Comparison of ENCODE assay signal across 7 mouse cellular contexts in genomic region chr17:55892406-55892955, GRCm38 (mm10). TPM values are rescaled to one million over a fixed set of nuclear protein-coding genes. Genes with fewer than 3 reads are reported as not detected.
DNase-seq lines count a peak whose midpoint lies in the region; ATAC-seq lines count a peak whose summit lies in the region.
"Not testable (repeated sequence)": the region's sequence is repeated elsewhere in the genome, so short reads cannot be mapped to it uniquely, and the experiment has no call there.

No protein-coding gene starts in this region.

- not testable (repeated sequence) for ATAC-seq in embryonic facial prominence, embryonic 12.5 days (ENCODE audit: insufficient number of reproducible peaks, insufficient read depth, low FRiP score, low TSS enrichment); heart, embryonic 11.5 days (replicated peaks; ENCODE audit: insufficient number of reproducible peaks, low FRiP score, low TSS enrichment); intestine, embryonic 14.5 days (replicated peaks; ENCODE audit: low FRiP score, low TSS enrichment, low read depth); limb, embryonic 11.5 days (ENCODE audit: insufficient number of reproducible peaks, low FRiP score, low TSS enrichment, low read depth)

- DNase-seq in adipocyte (ENCODE audit: low spot score), result peak; percentile 39
- DNase-seq in intestine, embryonic 14.5 days (ENCODE audit: low spot score); limb, embryonic 11.5 days (ENCODE audit: low spot score): not testable (repeated sequence)
- peak; percentile 20 for DNase-seq in lung, postnatal 25 days (ENCODE audit: low spot score)
- DNase-seq in ovary, postnatal 14 days (ENCODE audit: low spot score), result peak; percentile 7

- not testable (repeated sequence) for H3K9me3 ChIP-seq in embryonic facial prominence, embryonic 12.5 days; heart, embryonic 11.5 days (replicated peaks; ENCODE audit: control insufficient read depth, low read length); intestine, embryonic 14.5 days (ENCODE audit: control insufficient read depth, low read length); limb, embryonic 11.5 days (ENCODE audit: control insufficient read depth, low read length)

- H3K27ac ChIP-seq in embryonic facial prominence, embryonic 12.5 days, result peak overlapping the region; percentile 36; the same call in 1 of the 2 replicates
- H3K27ac ChIP-seq in heart, embryonic 11.5 days (ENCODE audit: low read depth, low read length), result peak overlapping the region; percentile 37; the same call in 1 of the 2 replicates
- peak overlapping the region; percentile 69; the same call in 1 of the 2 replicates for H3K27ac ChIP-seq in intestine, embryonic 14.5 days (ENCODE audit: low read depth)
- H3K27ac ChIP-seq in limb, embryonic 11.5 days (replicated peaks; ENCODE audit: low read depth, low read length), result not testable (repeated sequence)

- 14% methylated on average over 6 of the region's 8 CpGs for WGBS in embryonic facial prominence, embryonic 12.5 days
- 11% methylated on average over 6 of the region's 8 CpGs for WGBS in heart, embryonic 11.5 days (ENCODE audit: insufficient replicate concordance)
- 14% methylated on average over 5 of the region's 8 CpGs for WGBS in intestine, embryonic 14.5 days
- 11% methylated on average over 6 of the region's 8 CpGs for WGBS in limb, embryonic 11.5 days

- H3K36me3 ChIP-seq in embryonic facial prominence, embryonic 12.5 days; heart, embryonic 11.5 days (ENCODE audit: control insufficient read depth, insufficient read depth, low read length); limb, embryonic 11.5 days (ENCODE audit: control insufficient read depth, insufficient read depth, low read length): not testable (repeated sequence)
- peaks cover 12% of the 10 kb centered on the region for H3K36me3 ChIP-seq in intestine, embryonic 14.5 days (ENCODE audit: control insufficient read depth, insufficient read depth, low read length)

- not testable (repeated sequence) for H3K9ac ChIP-seq in embryonic facial prominence, embryonic 12.5 days; limb, embryonic 11.5 days (ENCODE audit: low read length)
- peak overlapping the region; percentile 17 for H3K9ac ChIP-seq in heart, embryonic 11.5 days (ENCODE audit: low read depth, low read length)
- peak overlapping the region; percentile 44 for H3K9ac ChIP-seq in intestine, embryonic 14.5 days (ENCODE audit: low read length)

- H3K4me3 ChIP-seq in embryonic facial prominence, embryonic 12.5 days, result peak overlapping the region; percentile 49
- peak overlapping the region; percentile 53 for H3K4me3 ChIP-seq in heart, embryonic 11.5 days (ENCODE audit: low read depth, low read length)
- peak overlapping the region; percentile 49 for H3K4me3 ChIP-seq in intestine, embryonic 14.5 days (ENCODE audit: low read depth, low read length)
- peak overlapping the region; percentile 44 for H3K4me3 ChIP-seq in limb, embryonic 11.5 days (ENCODE audit: low read depth, low read length)

- not testable (repeated sequence) for H3K4me1 ChIP-seq in embryonic facial prominence, embryonic 12.5 days; heart, embryonic 11.5 days (ENCODE audit: control insufficient read depth, insufficient read depth, low read length); intestine, embryonic 14.5 days (replicated peaks; ENCODE audit: control insufficient read depth, insufficient read depth, low read length); limb, embryonic 11.5 days (ENCODE audit: control insufficient read depth, insufficient read depth, low read length)

- peak overlapping the region; percentile 46 for H3K4me2 ChIP-seq in embryonic facial prominence, embryonic 12.5 days (replicated peaks)
- peak overlapping the region; percentile 55 for H3K4me2 ChIP-seq in heart, embryonic 11.5 days
- H3K4me2 ChIP-seq in intestine, embryonic 14.5 days (ENCODE audit: low read length), result peak overlapping the region; percentile 54
- peak overlapping the region; percentile 38 for H3K4me2 ChIP-seq in limb, embryonic 11.5 days (ENCODE audit: low read depth, severe bottlenecking)

- H3K27me3 ChIP-seq in embryonic facial prominence, embryonic 12.5 days; heart, embryonic 11.5 days (ENCODE audit: control insufficient read depth, insufficient read depth, low read length); intestine, embryonic 14.5 days (replicated peaks; ENCODE audit: control insufficient read depth, insufficient read depth, low read length); limb, embryonic 11.5 days (ENCODE audit: control insufficient read depth, insufficient read depth, low read length): not testable (repeated sequence)

RNA-seq across cellular contexts. Expression of gene Zfp959, which starts 0.6 kb away (rescaled TPM):
- polyA plus RNA-seq in embryonic facial prominence, embryonic 12.5 days (2016; fragmentation: Nextera tagmentation; extraction: Ambion mirVana), result 13.1 and 13.9 TPM in 2 replicates
- polyA plus RNA-seq in heart, embryonic 11.5 days (2014; fragmentation: Nextera tagmentation; extraction: Ambion mirVana), result 9.4 and 9.6 TPM in 2 replicates
- 12.3 and 13.1 TPM in 2 replicates for polyA plus RNA-seq in intestine, embryonic 14.5 days (2014; fragmentation: Nextera tagmentation; extraction: Ambion mirVana)
- polyA plus RNA-seq in limb, embryonic 11.5 days (2014; fragmentation: Nextera tagmentation; extraction: Ambion mirVana), result 16.6 and 17.8 TPM in 2 replicates

RNA-seq across cellular contexts. Expression of gene Zfp119a, which starts 13.8 kb away (rescaled TPM):
- polyA plus RNA-seq in embryonic facial prominence, embryonic 12.5 days (2016; fragmentation: Nextera tagmentation; extraction: Ambion mirVana), result 10.2 and 11.2 TPM in 2 replicates
- 6.2 and 7.7 TPM in 2 replicates for polyA plus RNA-seq in heart, embryonic 11.5 days (2014; fragmentation: Nextera tagmentation; extraction: Ambion mirVana)
- 7.7 and 8.3 TPM in 2 replicates for polyA plus RNA-seq in intestine, embryonic 14.5 days (2014; fragmentation: Nextera tagmentation; extraction: Ambion mirVana)
- polyA plus RNA-seq in limb, embryonic 11.5 days (2014; fragmentation: Nextera tagmentation; extraction: Ambion mirVana), result 10.3 TPM in 2 replicates

RNA-seq across cellular contexts. Expression of gene Zfp119b, which starts 56.8 kb away (rescaled TPM):
- polyA plus RNA-seq in embryonic facial prominence, embryonic 12.5 days (2016; fragmentation: Nextera tagmentation; extraction: Ambion mirVana), result 4.9 and 6.2 TPM in 2 replicates
- 3.6 and 4.1 TPM in 2 replicates for polyA plus RNA-seq in heart, embryonic 11.5 days (2014; fragmentation: Nextera tagmentation; extraction: Ambion mirVana)
- polyA plus RNA-seq in intestine, embryonic 14.5 days (2014; fragmentation: Nextera tagmentation; extraction: Ambion mirVana), result 4.2 and 5.0 TPM in 2 replicates
- 6.6 and 7.1 TPM in 2 replicates for polyA plus RNA-seq in limb, embryonic 11.5 days (2014; fragmentation: Nextera tagmentation; extraction: Ambion mirVana)

RNA-seq across cellular contexts. Expression of gene Ebi3, which starts 60.0 kb away (rescaled TPM):
- polyA plus RNA-seq in embryonic facial prominence, embryonic 12.5 days (2016; fragmentation: Nextera tagmentation; extraction: Ambion mirVana), result 1.6 and 2.3 TPM in 2 replicates
- polyA plus RNA-seq in heart, embryonic 11.5 days (2014; fragmentation: Nextera tagmentation; extraction: Ambion mirVana), result 0.19 and 0.20 TPM in 2 replicates
- polyA plus RNA-seq in intestine, embryonic 14.5 days (2014; fragmentation: Nextera tagmentation; extraction: Ambion mirVana), result 2.5 and 2.8 TPM in 2 replicates
- polyA plus RNA-seq in limb, embryonic 11.5 days (2014; fragmentation: Nextera tagmentation; extraction: Ambion mirVana), result 0.79 and 1.1 TPM in 2 replicates
